Mouse (Mus musculus) E14TG2a.4 (cell line): ENCODE results near the gene Calr3.
A peak's percentile ranks its signal among the peaks of the same experiment; 100 is the strongest.

Experiments used
- H3K27me3 ChIP-seq: 2 replicates; pipeline ENCODE4 v1.6.1; 2014; ENCODE audit warnings: low read length, control low read depth; ENCODE audit not compliant: insufficient read depth
- H3K36me3 ChIP-seq: 2 replicates; pipeline ENCODE4 v1.6.1; 2014; ENCODE audit warnings: low read length, control low read depth; ENCODE audit not compliant: insufficient read depth
- H3K4me1 ChIP-seq: replicated peaks from 2 replicates; pipeline ENCODE4 v1.6.1; 2014; ENCODE audit warnings: low read depth, low read length, control low read depth
- H3K4me3 ChIP-seq: replicated peaks from 2 replicates; pipeline ENCODE4 v1.5.1; 2014; ENCODE audit warnings: mild to moderate bottlenecking, low read length
- H3K9me3 ChIP-seq: 2 replicates; pipeline ENCODE4 v1.6.1; 2014; ENCODE audit warnings: low read length, control low read depth
- CTCF ChIP-seq: conservative IDR thresholded peaks from 2 replicates; pipeline ENCODE4 v1.5.1; 2014; ENCODE audit warnings: low read length
- NANOG ChIP-seq: IDR thresholded peaks from 2 replicates; pipeline ENCODE4 v1.6.1; 2014; ENCODE audit warnings: borderline replicate concordance, low read length, mixed read lengths
- POU5F1 ChIP-seq: IDR thresholded peaks from 2 replicates; pipeline ENCODE4 v1.6.1; 2014; ENCODE audit warnings: low read length, borderline replicate concordance

Gene Calr3

GRCm38 (mm10) chr8:72443338-72443993 lies at the start of gene Calr3, which contains the start of gene 1700030K09Rik:
Gene Calr3, minus strand, starts transcription at chr8:72443870.
Gene 1700030K09Rik, plus strand, starts transcription at chr8:72443880.
- H3K36me3 ChIP-seq, result peaks cover 18% of the 10 kb centered on the region
- no peaks in the 10 kb centered on the region for H3K27me3 ChIP-seq
- no peak for TF ChIP-seq POU5F1
- no peak for TF ChIP-seq NANOG
- no peak for TF ChIP-seq CTCF
- peak within 1 kb of the TSS; percentile 81 for H3K4me3 ChIP-seq
- peaks cover 21% of the 10 kb centered on the region for H3K4me1 ChIP-seq
- no peaks in the 10 kb centered on the region for H3K9me3 ChIP-seq

GRCm38 (mm10) chr8:72493381-72493780 lies 49.7 kb upstream of the Calr3 start:
- Histone ChIP-seq H3K4me1 (peaks cover 70% of the 10 kb centered on the region), H3K27me3 (no peaks in the 10 kb centered on the region), H3K4me3 (peak overlapping the region; percentile 91), H3K36me3 (peaks cover 77% of the 10 kb centered on the region), H3K9me3 (no peaks in the 10 kb centered on the region)
- TF ChIP-seq POU5F1, result no peak
- no peak for TF ChIP-seq CTCF
- no peak for TF ChIP-seq NANOG

DNA sequence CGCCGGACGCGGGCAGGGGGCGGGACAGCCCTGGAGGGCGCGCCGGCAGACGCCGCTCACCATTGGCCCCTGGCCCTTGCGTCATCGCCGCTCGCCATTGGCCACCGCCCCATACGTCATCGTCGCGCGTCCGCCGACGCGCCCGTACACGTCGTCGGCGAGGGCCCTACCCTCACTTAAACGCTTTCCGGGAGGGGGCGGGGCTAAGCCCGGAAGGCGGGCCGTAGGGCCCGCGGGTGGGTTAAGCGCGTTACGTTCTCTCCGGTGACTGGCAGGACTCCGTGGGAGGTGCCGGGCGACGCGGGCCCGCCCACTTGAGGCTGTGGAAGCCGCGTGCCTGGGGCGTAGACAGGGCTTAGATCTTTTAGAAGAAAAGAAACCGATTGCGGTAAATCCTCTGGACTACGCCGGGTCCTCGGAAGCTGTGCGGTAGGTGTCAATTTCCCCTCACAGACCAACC lies 49.0 kb upstream of the Calr3 start:
- Histone ChIP-seq H3K4me1 (peaks cover 63% of the 10 kb centered on the region), H3K27me3 (no peaks in the 10 kb centered on the region), H3K4me3 (peak overlapping the region; percentile 91), H3K9me3 (no peaks in the 10 kb centered on the region), H3K36me3 (peaks cover 77% of the 10 kb centered on the region)
- TF ChIP-seq POU5F1 (no peak), CTCF (no peak), NANOG (no peak)

GRCm38 (mm10) chr8:72491680-72492621 lies 48.3 kb upstream of the Calr3 start, which contains the start of gene Slc35e1:
Gene Slc35e1, minus strand, starts transcription at chr8:72492614.
- Histone ChIP-seq H3K4me1 (peaks cover 56% of the 10 kb centered on the region), H3K27me3 (no peaks in the 10 kb centered on the region), H3K36me3 (peaks cover 77% of the 10 kb centered on the region), H3K4me3 (peak within 1 kb of the TSS; percentile 91), H3K9me3 (no peaks in the 10 kb centered on the region)
- TF ChIP-seq NANOG, result no peak
- no peak for TF ChIP-seq POU5F1
- TF ChIP-seq CTCF, result no peak

DNA sequence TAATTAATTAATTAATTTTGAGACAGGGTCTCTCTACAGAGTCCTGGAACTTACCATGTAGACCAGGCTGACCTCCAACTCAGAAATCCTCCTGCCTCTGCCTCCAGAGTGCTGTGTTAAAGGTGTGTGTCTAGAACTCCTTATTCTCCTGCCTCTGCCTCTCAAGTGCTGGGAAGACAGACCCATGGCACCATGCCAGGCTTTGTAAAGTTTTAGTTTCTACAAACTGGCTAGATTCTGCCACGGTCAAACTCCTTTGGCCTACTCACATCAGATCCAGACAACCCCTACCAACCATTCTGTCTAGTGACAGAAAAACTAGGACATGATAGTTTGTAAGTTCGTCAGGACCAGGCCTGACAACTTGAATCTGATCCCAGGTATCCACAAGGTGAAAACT lies 47.3 kb upstream of the Calr3 start:
- H3K9me3 ChIP-seq, result no peaks in the 10 kb centered on the region
- H3K4me3 ChIP-seq, result peak overlapping the region; percentile 91
- TF ChIP-seq NANOG (no peak), POU5F1 (no peak), CTCF (no peak)
- peaks cover 54% of the 10 kb centered on the region for H3K4me1 ChIP-seq
- H3K27me3 ChIP-seq, result no peaks in the 10 kb centered on the region
- peaks cover 77% of the 10 kb centered on the region for H3K36me3 ChIP-seq

DNA sequence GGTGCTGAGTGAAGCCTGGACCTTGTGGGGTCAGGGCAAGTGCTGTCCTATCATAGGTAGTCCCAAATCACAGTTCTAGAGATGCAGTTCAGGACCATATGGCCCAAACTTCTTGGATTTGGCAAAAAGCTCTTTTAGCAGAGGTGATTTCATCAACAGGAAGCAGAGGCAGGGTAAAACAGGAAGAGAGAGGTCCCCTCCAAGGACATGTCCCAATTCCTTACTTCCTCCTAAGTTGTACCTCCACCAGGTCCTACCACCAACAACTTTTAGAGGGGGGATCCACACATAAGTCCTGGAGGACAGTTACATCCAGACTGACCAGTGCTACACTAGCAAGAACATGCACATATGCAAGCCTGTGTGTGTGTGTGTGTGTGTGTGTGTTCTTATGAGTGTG lies 43.3 kb upstream of the Calr3 start:
- peaks cover 42% of the 10 kb centered on the region for H3K4me1 ChIP-seq
- no peak for TF ChIP-seq POU5F1
- no peak for TF ChIP-seq CTCF
- no peak for TF ChIP-seq NANOG
- peaks cover 91% of the 10 kb centered on the region for H3K36me3 ChIP-seq
- no peaks in the 10 kb centered on the region for H3K9me3 ChIP-seq
- H3K27me3 ChIP-seq, result no peaks in the 10 kb centered on the region
- H3K4me3 ChIP-seq, result no peak overlapping the region

DNA sequence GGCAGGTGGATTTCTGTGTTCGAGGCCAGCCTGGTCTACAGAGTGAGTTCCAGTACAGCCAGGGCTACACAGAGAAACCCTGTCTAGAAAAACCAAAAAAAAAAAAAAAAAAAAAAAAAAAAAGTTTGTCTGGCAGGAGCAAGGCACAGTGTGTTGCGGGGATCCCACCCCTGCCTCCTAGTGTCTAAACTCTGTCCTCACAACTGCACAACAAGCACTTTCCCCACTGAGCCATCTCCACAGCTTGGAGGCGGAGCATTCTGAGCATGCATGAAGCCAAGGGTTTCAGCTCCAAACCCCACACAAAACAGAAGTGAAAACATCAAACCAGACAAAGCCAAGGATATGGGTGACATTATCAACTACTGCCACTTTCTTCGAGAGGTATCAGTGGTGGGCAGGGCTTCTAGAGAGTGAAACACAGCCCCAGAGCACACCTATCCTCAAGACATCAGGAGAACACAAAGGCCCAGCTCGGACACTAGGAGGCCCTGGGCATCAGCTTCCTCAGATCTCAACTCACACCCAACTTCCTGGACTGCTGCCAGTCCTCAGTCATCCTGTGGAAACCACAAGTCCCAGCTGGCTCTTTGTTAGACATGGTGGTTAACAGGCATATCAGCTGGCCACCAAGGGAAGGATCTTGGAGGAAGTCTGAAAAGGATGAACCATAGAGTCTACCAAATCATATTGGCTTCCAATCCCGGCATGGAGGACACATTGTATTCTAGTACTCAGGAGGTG lies 42.0 kb upstream of the Calr3 start:
- peaks cover 31% of the 10 kb centered on the region for H3K4me1 ChIP-seq
- no peaks in the 10 kb centered on the region for H3K27me3 ChIP-seq
- H3K9me3 ChIP-seq, result no peaks in the 10 kb centered on the region
- H3K36me3 ChIP-seq, result peaks cover 96% of the 10 kb centered on the region
- TF ChIP-seq POU5F1, result no peak
- no peak for TF ChIP-seq CTCF
- TF ChIP-seq NANOG, result no peak
- H3K4me3 ChIP-seq, result no peak overlapping the region
